Mouse (Mus musculus): ENCODE results near the gene Tnnt2.

DNA sequence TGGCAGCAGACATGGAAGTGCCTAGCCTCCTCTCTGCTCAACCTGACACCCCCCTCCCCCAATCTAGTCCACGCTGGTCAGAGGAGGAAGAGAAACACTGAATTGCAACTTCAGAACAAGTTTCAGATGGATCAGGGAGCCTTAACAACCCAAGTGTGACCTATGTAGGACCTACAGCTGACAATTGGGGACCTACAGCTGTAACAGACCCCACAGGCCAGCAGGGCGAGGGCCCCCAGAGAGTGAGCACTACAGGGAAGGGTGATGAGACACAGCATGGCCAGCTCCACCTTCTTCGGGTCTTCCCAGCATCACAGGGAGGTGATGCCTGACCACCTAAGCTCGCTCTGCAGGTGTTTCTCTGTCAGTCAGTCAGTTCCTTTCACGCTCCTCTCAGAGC lies 24.9 kb downstream of the Tnnt2 start:
- TF ChIP-seq POLR2A (IDR thresholded peaks at IDR 0.05; ENCODE audit: low read depth, low read length) (no peak), CTCF (IDR thresholded peaks at IDR 0.05; ENCODE audit: extremely low read depth, insufficient read depth, insufficient read length, insufficient replicate concordance) (no peak)
